Mouse (Mus musculus) heart, postnatal 0 days (tissue): ENCODE data around the gene Gm49318. TPM values are rescaled to one million over a fixed set of nuclear protein-coding genes. Genes with fewer than 3 reads are reported as not detected.
A peak's percentile ranks its signal among the peaks of the same experiment; 100 is the strongest.

Experiments used
- ATAC-seq: fragments of 200-750 bp; cut with Nextera tagmentation; 2 replicates; pipeline ENCODE4 v1.8.0; 2017; ENCODE audit warnings: low read depth, moderate number of reproducible peaks, moderate library complexity; ENCODE audit not compliant: insufficient read depth
- DNase-seq: peaks from one replicate; pipeline ENCODE4 v3.0.0-alpha.2; 2016; ENCODE audit warnings: low spot score
- H3K27ac ChIP-seq: fragments of 300-500 bp; sonication (generic); 2 replicates; pipeline ENCODE4 v1.5.1; 2014; ENCODE audit warnings: low read depth, mild to moderate bottlenecking
- H3K27me3 ChIP-seq: fragments of 300-500 bp; sonication (generic); 2 replicates; pipeline ENCODE4 v1.6.1; 2014; ENCODE audit warnings: low read length, mixed read lengths; ENCODE audit not compliant: control insufficient read depth, insufficient read depth
- H3K36me3 ChIP-seq: fragments of 300-500 bp; sonication (generic); replicated peaks from 2 replicates; pipeline ENCODE4 v1.6.1; 2014; ENCODE audit warnings: low read length, mixed read lengths; ENCODE audit not compliant: control insufficient read depth, insufficient read depth
- H3K4me1 ChIP-seq: fragments of 300-500 bp; sonication (generic); 2 replicates; pipeline ENCODE4 v1.6.1; 2014; ENCODE audit warnings: antibody characterized with exemption; ENCODE audit not compliant: control insufficient read depth, insufficient read depth
- H3K4me2 ChIP-seq: fragments of 300-500 bp; sonication (generic); 2 replicates; pipeline ENCODE4 v1.6.1; 2014; ENCODE audit warnings: low read depth, mild to moderate bottlenecking, low read length, moderate library complexity
- H3K4me3 ChIP-seq: fragments of 300-500 bp; sonication (generic); 2 replicates; pipeline ENCODE4 v1.5.1; 2014; ENCODE audit warnings: low read depth, low read length
- H3K9ac ChIP-seq: fragments of 300-500 bp; sonication (generic); replicated peaks from 2 replicates; pipeline ENCODE4 v1.6.1; 2014; ENCODE audit warnings: low read depth, low read length, mixed read lengths
- H3K9me3 ChIP-seq: fragments of 300-500 bp; sonication (generic); replicated peaks from 2 replicates; pipeline ENCODE4 v1.6.1; 2016; ENCODE audit warnings: low read length; ENCODE audit not compliant: control insufficient read depth
- CTCF ChIP-seq: IDR thresholded peaks from 2 replicates; pipeline ENCODE4 v1.5.1; 2016; ENCODE audit warnings: antibody characterized with exemption, control low read depth, low read depth
- EP300 ChIP-seq: IDR thresholded peaks from 2 replicates; pipeline ENCODE4 v1.6.1; 2016; ENCODE audit warnings: antibody characterized with exemption, low read depth
- WGBS: fragments of 180-500 bp; shearing (Covaris S2); extraction: QIAGEN DNeasy Blood & Tissue Kit; methylation state at CpG from one replicate; pipeline ENCODE4 v1.1.7; 2014; 5-methylcytosine and 5-hydroxymethylcytosine counted together
- polyA plus RNA-seq: library from polyadenylated mRNA; unstranded; fragments of >200 nt; fragmentation: Nextera tagmentation; extraction: Ambion mirVana; gene quantifications from 2 replicates; pipeline ENCODE4 v1.2.1, GENCODE M21; 2015
- total RNA-seq: library from RNA; depleted of rRNA; stranded (reverse); fragments of >200 nt; gene quantifications from 2 replicates; pipeline ENCODE4 v1.2.3, GENCODE M21; 2014; ENCODE audit warnings: low replicate concordance

Gm49318 gene
- total and polyA plus RNA-seq, 2 experiments from 2014 or later = not detected

GRCm38 (mm10) chr9:22017208-22017825 lies 53.7 kb downstream of the Gm49318 start:
- H3K36me3 ChIP-seq = peaks cover 24% of the 10 kb centered on the region

DNA sequence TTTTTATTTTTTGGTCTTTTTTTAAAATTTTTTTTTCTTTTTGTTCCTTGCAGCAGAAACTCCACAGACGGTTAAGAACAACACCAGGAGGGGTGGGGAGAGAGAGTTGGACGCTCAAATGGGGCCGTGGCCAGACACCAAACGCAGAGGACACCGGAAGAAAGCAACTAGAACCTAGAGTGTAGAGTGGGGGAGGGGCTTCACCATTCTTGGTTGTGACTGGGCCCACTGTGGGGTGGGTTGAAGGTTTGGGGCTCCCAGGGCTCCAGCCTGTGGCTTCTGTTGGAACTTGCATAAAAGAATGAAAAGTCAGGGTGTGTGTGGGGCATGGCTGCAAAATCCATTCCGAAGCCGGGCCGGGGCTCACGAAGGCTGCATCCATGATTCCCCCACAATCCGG lies 54.8 kb downstream of the Gm49318 start:
- no peaks in the 10 kb centered on the region for H3K27me3 ChIP-seq
- 68% methylated on average over 10 of the region's 10 CpGs for WGBS
- no peak overlapping the region for H3K4me3 ChIP-seq

More at GRCm38 (mm10) chr9:22017208-22017825, 53.7 kb downstream of the Gm49318 start:
- no peak for ATAC-seq
- no peak overlapping the region for H3K4me3 ChIP-seq
- H3K9ac ChIP-seq = no peak overlapping the region
- 55% methylated on average over 7 of the region's 7 CpGs for WGBS
- H3K27ac ChIP-seq = no peak overlapping the region
- no peaks in the 10 kb centered on the region for H3K9me3 ChIP-seq
- H3K4me1 ChIP-seq = no peaks in the 10 kb centered on the region
- H3K4me2 ChIP-seq = no peak overlapping the region
- TF ChIP-seq EP300 (no peak), CTCF (no peak)
- H3K27me3 ChIP-seq = no peaks in the 10 kb centered on the region
- no peak for DNase-seq

DNA sequence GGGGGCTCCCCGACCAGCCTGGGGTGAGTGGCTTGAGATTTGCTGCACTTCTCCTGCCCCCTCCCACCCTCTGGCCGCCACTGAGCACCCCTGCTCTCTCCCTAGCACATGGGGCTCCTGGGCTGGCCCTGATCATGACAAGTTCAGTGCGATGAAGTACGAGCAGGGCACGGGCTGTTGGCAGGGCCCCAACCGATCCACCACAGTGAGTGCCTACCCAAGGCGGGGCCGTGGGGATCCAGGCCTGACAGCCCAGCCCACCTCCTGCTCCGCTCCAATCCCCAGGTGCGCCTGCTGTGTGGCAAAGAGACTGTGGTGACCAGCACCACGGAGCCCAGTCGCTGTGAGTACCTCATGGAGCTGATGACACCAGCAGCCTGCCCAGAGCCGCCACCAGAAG lies 58.3 kb downstream of the Gm49318 start:
- DNase-seq = no peak
- H3K4me1 ChIP-seq = no peaks in the 10 kb centered on the region
- peaks cover 69% of the 10 kb centered on the region for H3K36me3 ChIP-seq
- H3K4me3 ChIP-seq = no peak overlapping the region
- TF ChIP-seq CTCF = no peak
- ATAC-seq = no peak
- no peak overlapping the region for H3K27ac ChIP-seq
- H3K9me3 ChIP-seq = no peaks in the 10 kb centered on the region
- no peak overlapping the region for H3K4me2 ChIP-seq
- H3K27me3 ChIP-seq = no peaks in the 10 kb centered on the region
- 88% methylated on average over 13 of the region's 13 CpGs for WGBS
- no peak overlapping the region for H3K9ac ChIP-seq

More for the DNA sequence above, 54.8 kb downstream of the Gm49318 start:
- Histone ChIP-seq H3K4me2 (no peak overlapping the region), H3K27ac (no peak overlapping the region), H3K9ac (no peak overlapping the region), H3K9me3 (no peaks in the 10 kb centered on the region), H3K4me1 (no peaks in the 10 kb centered on the region), H3K36me3 (peaks cover 34% of the 10 kb centered on the region)
- TF ChIP-seq CTCF (no peak), EP300 (no peak)
- DNase-seq (no peak), ATAC-seq (no peak)

DNA sequence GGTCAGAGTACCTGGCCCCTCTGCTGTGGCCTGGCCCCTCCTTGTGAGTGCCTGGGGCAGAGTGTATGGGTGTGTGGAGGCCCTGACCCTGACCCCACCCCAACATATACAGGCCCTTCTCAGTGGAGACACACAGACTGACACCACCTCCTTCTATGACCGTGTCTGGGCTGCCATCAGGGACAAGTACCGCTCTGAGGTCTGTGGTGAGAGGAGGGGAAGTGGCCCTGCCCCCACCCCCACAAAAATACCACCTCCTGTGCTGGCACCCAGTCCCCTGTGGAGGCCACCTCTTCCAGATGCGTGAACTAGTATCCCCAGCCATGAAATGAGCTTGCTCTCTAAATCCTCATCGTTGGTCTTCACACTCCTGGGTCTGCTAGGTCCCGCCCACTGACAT lies 60.0 kb downstream of the Gm49318 start:
- no peak for TF ChIP-seq EP300
- no peak overlapping the region for H3K4me2 ChIP-seq
- H3K9me3 ChIP-seq = no peaks in the 10 kb centered on the region
- H3K27me3 ChIP-seq = no peaks in the 10 kb centered on the region
- DNase-seq = no peak
- no peak overlapping the region for H3K4me3 ChIP-seq
- H3K9ac ChIP-seq = no peak overlapping the region
- 77% methylated on average over 5 of the region's 5 CpGs for WGBS
- no peaks in the 10 kb centered on the region for H3K4me1 ChIP-seq
- H3K27ac ChIP-seq = no peak overlapping the region
- peak; percentile 45 for ATAC-seq
- H3K36me3 ChIP-seq = peaks cover 86% of the 10 kb centered on the region

GRCm38 (mm10) chr9:22004546-22004945 lies 66.5 kb downstream of the Gm49318 start:
- TF ChIP-seq EP300 (no peak), CTCF (no peak)
- H3K9ac ChIP-seq = no peak overlapping the region
- no peak overlapping the region for H3K4me2 ChIP-seq
- 0 out of 2 replicates have a peak, but pooled peaks cover 8% of the 10 kb centered on the region for H3K27me3 ChIP-seq
- DNase-seq (no peak), ATAC-seq (no peak)
- no peak overlapping the region for H3K4me3 ChIP-seq
- no peaks in the 10 kb centered on the region for H3K9me3 ChIP-seq
- WGBS = 92% methylated on average over 12 of the region's 12 CpGs
- peaks cover 53% of the 10 kb centered on the region for H3K36me3 ChIP-seq
- no peak overlapping the region for H3K27ac ChIP-seq
- H3K4me1 ChIP-seq = peaks cover 10% of the 10 kb centered on the region

GRCm38 (mm10) chr9:22003163-22003554 lies 67.9 kb downstream of the Gm49318 start:
- Histone ChIP-seq H3K27ac (peak overlapping the region; percentile 57), H3K4me3 (peak overlapping the region; percentile 67), H3K4me1 (peaks cover 10% of the 10 kb centered on the region), H3K9me3 (no peaks in the 10 kb centered on the region), H3K36me3 (peaks cover 40% of the 10 kb centered on the region), H3K9ac (peak overlapping the region; percentile 49), H3K4me2 (peak overlapping the region; percentile 76), H3K27me3 (0 out of 2 replicates have a peak, but pooled peaks cover 8% of the 10 kb centered on the region)
- ATAC-seq (no peak), DNase-seq (peak; percentile 42)
- WGBS = under 1% methylated on average over 18 of the region's 18 CpGs
- TF ChIP-seq CTCF (no peak), EP300 (no peak)
